Mouse (Mus musculus): Measurements from ENCODE around the gene Mfn2. TPM values are rescaled to one million over a fixed set of nuclear protein-coding genes. Genes with fewer than 3 reads are reported as not detected.

Mfn2 gene
- polyA plus RNA-seq, 1 experiment: 46.7 TPM

GRCm38 (mm10) chr4:147887277-147887676 is 17.2 kb downstream of the Mfn2 start:
- no peaks in the 10 kb centered on the region for H3K79me3 ChIP-seq (ENCODE audit: low read depth)
- no peak overlapping the region for H3ac ChIP-seq (ENCODE audit: control insufficient read depth, insufficient read length, low read depth)
- no peaks in the 10 kb centered on the region for H3K79me2 ChIP-seq (ENCODE audit: control insufficient read depth, insufficient read depth)
- no peak overlapping the region for H3K4me3 ChIP-seq (ENCODE audit: insufficient read depth, poor library complexity, severe bottlenecking)
- no peaks in the 10 kb centered on the region for H3K27me3 ChIP-seq (ENCODE audit: control insufficient read depth, insufficient read depth, insufficient read length)
- peaks cover 72% of the 10 kb centered on the region for H3K36me3 ChIP-seq (ENCODE audit: control insufficient read depth, insufficient read depth)
- TF ChIP-seq MYOD1 (IDR thresholded peaks at IDR 0.05; ENCODE audit: control insufficient read depth, insufficient read length, low read depth) (no peak), MAX (IDR thresholded peaks at IDR 0.05) (no peak), FOSL1 (IDR thresholded peaks at IDR 0.05; ENCODE audit: insufficient read depth, low read length, poor library complexity, severe bottlenecking) (no peak)

GRCm38 (mm10) chr4:147886158-147886557 is 18.3 kb downstream of the Mfn2 start:
- Histone ChIP-seq H3K36me3 (ENCODE audit: control insufficient read depth, insufficient read depth) (peaks cover 79% of the 10 kb centered on the region), H3K79me2 (ENCODE audit: control insufficient read depth, insufficient read depth) (no peaks in the 10 kb centered on the region), H3K27me3 (ENCODE audit: control insufficient read depth, insufficient read depth, insufficient read length) (no peaks in the 10 kb centered on the region), H3ac (ENCODE audit: control insufficient read depth, insufficient read length, low read depth) (no peak overlapping the region), H3K4me3 (ENCODE audit: insufficient read depth, poor library complexity, severe bottlenecking) (no peak overlapping the region), H3K79me3 (ENCODE audit: low read depth) (no peaks in the 10 kb centered on the region)
- no peak for TF ChIP-seq MYOD1 (IDR thresholded peaks at IDR 0.05; ENCODE audit: control insufficient read depth, insufficient read length, low read depth)
- no peak for TF ChIP-seq MYOG (IDR thresholded peaks at IDR 0.05; ENCODE audit: control insufficient read depth, extremely low read depth, insufficient read length)
- no peak for TF ChIP-seq CTCF (IDR thresholded peaks at IDR 0.05; ENCODE audit: control insufficient read depth, insufficient read depth, insufficient read length)
- TF ChIP-seq MAX (IDR thresholded peaks at IDR 0.05): no peak
- no peak for TF ChIP-seq USF1 (IDR thresholded peaks at IDR 0.05; ENCODE audit: low read depth)
- no peak for TF ChIP-seq FOSL1 (IDR thresholded peaks at IDR 0.05; ENCODE audit: insufficient read depth, low read length, poor library complexity, severe bottlenecking)

DNA sequence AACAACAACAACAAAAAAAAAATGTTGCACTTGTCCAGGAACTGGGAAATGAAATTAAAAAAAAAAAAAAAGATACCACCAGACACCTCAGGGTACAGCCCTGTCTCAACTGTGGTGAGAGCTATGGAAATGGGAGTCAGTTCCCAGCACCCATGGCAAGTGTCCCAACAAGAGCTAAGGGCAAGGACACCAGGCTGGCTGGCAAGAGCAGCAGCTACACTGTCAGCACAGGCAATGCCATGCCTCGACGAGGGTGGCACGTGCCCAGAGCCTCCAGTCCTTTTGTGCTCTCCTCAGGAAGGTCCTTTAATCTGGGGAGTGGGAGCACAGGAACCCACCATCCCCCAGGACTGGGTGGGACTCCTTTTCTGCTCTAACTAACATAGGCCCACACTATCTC is 20.4 kb downstream of the Mfn2 start:
- no peaks in the 10 kb centered on the region for H3K79me3 ChIP-seq (ENCODE audit: low read depth)
- H3ac ChIP-seq (ENCODE audit: control insufficient read depth, insufficient read length, low read depth): no peak overlapping the region
- peaks cover 80% of the 10 kb centered on the region for H3K36me3 ChIP-seq (ENCODE audit: control insufficient read depth, insufficient read depth)
- H3K79me2 ChIP-seq (ENCODE audit: control insufficient read depth, insufficient read depth): no peaks in the 10 kb centered on the region
- no peaks in the 10 kb centered on the region for H3K27me3 ChIP-seq (ENCODE audit: control insufficient read depth, insufficient read depth, insufficient read length)
- TF ChIP-seq FOSL1 (IDR thresholded peaks at IDR 0.05; ENCODE audit: insufficient read depth, low read length, poor library complexity, severe bottlenecking): no peak
- no peak for TF ChIP-seq USF1 (IDR thresholded peaks at IDR 0.05; ENCODE audit: low read depth)
- TF ChIP-seq MYOG (IDR thresholded peaks at IDR 0.05; ENCODE audit: control insufficient read depth, extremely low read depth, insufficient read length): no peak
- no peak for TF ChIP-seq MAX (IDR thresholded peaks at IDR 0.05)
- TF ChIP-seq MYOD1 (IDR thresholded peaks at IDR 0.05; ENCODE audit: control insufficient read depth, insufficient read length, low read depth): no peak
- TF ChIP-seq CTCF (IDR thresholded peaks at IDR 0.05; ENCODE audit: control insufficient read depth, insufficient read depth, insufficient read length): no peak
- no peak overlapping the region for H3K4me3 ChIP-seq (ENCODE audit: insufficient read depth, poor library complexity, severe bottlenecking)

- no peak overlapping the region for H3K4me3 ChIP-seq (ENCODE audit: insufficient read depth, poor library complexity, severe bottlenecking)
Observed at GRCm38 (mm10) chr4:147883041-147883440, 21.5 kb downstream of the Mfn2 start.

DNA sequence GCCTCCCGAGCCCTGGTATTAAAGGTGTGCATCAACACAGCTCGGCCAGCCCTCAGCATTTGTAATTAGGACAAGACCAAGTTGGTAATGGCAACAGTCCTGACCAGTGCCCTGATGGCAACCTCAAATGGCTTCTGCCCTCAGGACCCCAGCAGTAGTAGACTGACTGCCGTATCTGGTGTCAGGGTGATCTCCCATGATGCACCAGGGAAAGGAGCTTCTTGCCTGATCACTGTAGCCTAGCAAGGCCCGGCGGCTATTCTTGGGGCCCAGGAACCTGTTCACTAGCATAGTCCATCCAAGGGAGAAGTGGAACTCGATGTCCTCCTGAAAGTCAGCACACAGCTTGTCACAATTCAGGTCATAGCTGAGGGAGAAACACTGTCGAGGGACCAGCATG is 22.7 kb downstream of the Mfn2 start:
- TF ChIP-seq CEBPB (IDR thresholded peaks at IDR 0.05; ENCODE audit: low read depth): no peak
- Histone ChIP-seq H3K27me3 (ENCODE audit: control insufficient read depth, insufficient read depth, insufficient read length) (no peaks in the 10 kb centered on the region), H3K79me2 (ENCODE audit: control insufficient read depth, insufficient read depth) (no peaks in the 10 kb centered on the region), H3K4me3 (ENCODE audit: insufficient read depth, poor library complexity, severe bottlenecking) (no peak overlapping the region), H3K79me3 (ENCODE audit: low read depth) (no peaks in the 10 kb centered on the region), H3K36me3 (ENCODE audit: control insufficient read depth, insufficient read depth) (peaks cover 78% of the 10 kb centered on the region), H3ac (ENCODE audit: control insufficient read depth, insufficient read length, low read depth) (no peak overlapping the region)

More at GRCm38 (mm10) chr4:147883041-147883440, 21.5 kb downstream of the Mfn2 start:
- Histone ChIP-seq H3K79me3 (ENCODE audit: low read depth) (no peaks in the 10 kb centered on the region), H3K27me3 (ENCODE audit: control insufficient read depth, insufficient read depth, insufficient read length) (no peaks in the 10 kb centered on the region), H3K79me2 (ENCODE audit: control insufficient read depth, insufficient read depth) (no peaks in the 10 kb centered on the region), H3K36me3 (ENCODE audit: control insufficient read depth, insufficient read depth) (peaks cover 82% of the 10 kb centered on the region), H3ac (ENCODE audit: control insufficient read depth, insufficient read length, low read depth) (no peak overlapping the region)
- TF ChIP-seq CEBPB (IDR thresholded peaks at IDR 0.05; ENCODE audit: low read depth): no peak
- no peak for TF ChIP-seq CTCF (IDR thresholded peaks at IDR 0.05; ENCODE audit: control insufficient read depth, insufficient read depth, insufficient read length)
- no peak for TF ChIP-seq USF1 (IDR thresholded peaks at IDR 0.05; ENCODE audit: low read depth)
- no peak for TF ChIP-seq MAX (IDR thresholded peaks at IDR 0.05)
- no peak for TF ChIP-seq FOSL1 (IDR thresholded peaks at IDR 0.05; ENCODE audit: insufficient read depth, low read length, poor library complexity, severe bottlenecking)
- TF ChIP-seq MYOD1 (IDR thresholded peaks at IDR 0.05; ENCODE audit: control insufficient read depth, insufficient read length, low read depth): no peak
- TF ChIP-seq MYOG (IDR thresholded peaks at IDR 0.05; ENCODE audit: control insufficient read depth, extremely low read depth, insufficient read length): no peak

DNA sequence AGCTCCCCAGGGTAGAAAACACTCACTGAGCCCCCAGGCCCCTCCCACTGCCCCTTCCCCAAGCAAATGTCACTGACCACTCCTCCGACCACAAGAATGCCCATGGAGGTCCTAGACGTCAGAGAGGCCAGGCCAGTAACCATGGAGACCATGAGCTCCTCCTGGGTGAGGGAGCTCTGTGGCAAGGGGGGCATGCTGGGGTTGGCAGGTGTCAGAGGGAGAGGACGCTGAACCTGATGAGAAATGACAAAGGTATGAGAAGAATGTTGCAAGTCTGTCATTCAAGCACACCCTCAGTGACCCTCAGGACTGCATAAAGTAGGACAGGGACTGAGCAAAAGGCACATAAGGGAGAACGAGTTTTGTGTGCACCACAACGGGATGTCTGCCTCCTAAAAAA is 24.6 kb downstream of the Mfn2 start:
- TF ChIP-seq USF1 (IDR thresholded peaks at IDR 0.05; ENCODE audit: low read depth) (no peak), CTCF (IDR thresholded peaks at IDR 0.05; ENCODE audit: control insufficient read depth, insufficient read depth, insufficient read length) (no peak), MYOG (IDR thresholded peaks at IDR 0.05; ENCODE audit: control insufficient read depth, extremely low read depth, insufficient read length) (no peak)
- H3K79me3 ChIP-seq (ENCODE audit: low read depth): no peaks in the 10 kb centered on the region
- H3K79me2 ChIP-seq (ENCODE audit: control insufficient read depth, insufficient read depth): no peaks in the 10 kb centered on the region
- no peaks in the 10 kb centered on the region for H3K27me3 ChIP-seq (ENCODE audit: control insufficient read depth, insufficient read depth, insufficient read length)
- H3K4me3 ChIP-seq (ENCODE audit: insufficient read depth, poor library complexity, severe bottlenecking): no peak overlapping the region
- no peak overlapping the region for H3ac ChIP-seq (ENCODE audit: control insufficient read depth, insufficient read length, low read depth)
- H3K36me3 ChIP-seq (ENCODE audit: control insufficient read depth, insufficient read depth): peaks cover 84% of the 10 kb centered on the region

All from C2C12 (cell line).